Mouse (Mus musculus) cerebellum, adult 18-20 months (tissue): ENCODE measurements around the gene Sh3bp1.
A peak's percentile ranks its signal among the peaks of the same experiment; 100 is the strongest.

Source experiments
- DNase-seq, 2 experiments: peaks; one replicate each; pipeline ENCODE4 v3.0.0; 2021

The Sh3bp1 gene

DNA sequence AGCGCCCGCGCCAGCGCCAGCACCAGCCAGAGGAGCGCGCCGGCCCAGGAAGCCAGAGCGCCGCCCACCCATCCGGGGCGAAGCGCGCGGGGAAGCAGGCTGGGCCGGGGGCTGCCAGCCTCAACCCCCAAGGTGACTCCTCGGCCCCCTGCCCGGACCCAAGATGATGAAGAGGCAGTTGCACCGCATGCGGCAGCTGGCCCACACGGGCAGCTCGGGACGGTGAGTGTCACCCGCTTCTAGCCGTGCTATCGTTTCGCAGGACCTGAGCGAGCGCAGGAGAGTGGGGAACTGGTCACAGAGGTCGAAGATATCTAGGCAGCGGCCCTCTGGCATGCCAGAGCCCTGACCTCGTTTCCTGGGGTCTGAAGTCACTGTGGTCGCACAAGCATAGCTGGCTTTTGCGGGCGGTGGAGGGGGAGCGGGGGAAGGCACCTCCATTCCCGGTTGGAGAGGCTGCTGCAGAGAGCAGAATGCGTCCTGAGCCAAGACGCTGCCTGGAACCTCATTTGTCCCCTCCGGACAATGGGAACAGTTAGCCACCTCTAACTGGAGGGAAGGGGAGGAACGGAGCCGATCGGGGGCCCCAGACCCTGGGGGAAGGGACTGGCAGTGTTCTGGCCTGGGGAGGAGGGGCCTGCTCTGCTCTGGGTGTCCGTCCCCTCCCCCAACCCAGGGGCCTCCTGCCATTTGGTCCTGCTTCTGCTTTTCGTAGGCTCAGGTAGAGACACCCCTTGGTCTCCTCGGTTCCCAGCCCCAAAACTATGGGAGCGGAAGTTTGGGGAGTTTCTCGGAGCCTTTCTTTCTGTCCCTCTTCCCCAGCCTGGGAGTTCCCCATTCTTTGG is at the start of gene Sh3bp1:
Gene Sh3bp1 (plus strand): TSS at position 29 of the 845 bp plus-strand sequence.
- peak; percentile 50 to 66 for DNase-seq

GRCm38 (mm10) chr15:78850059-78850824 is 49.3 kb upstream of the Sh3bp1 start:
- no peak for DNase-seq

- no peak for DNase-seq
These were observed 48.6 kb upstream of the Sh3bp1 start for GRCm38 (mm10) chr15:78850944-78851343.

DNA sequence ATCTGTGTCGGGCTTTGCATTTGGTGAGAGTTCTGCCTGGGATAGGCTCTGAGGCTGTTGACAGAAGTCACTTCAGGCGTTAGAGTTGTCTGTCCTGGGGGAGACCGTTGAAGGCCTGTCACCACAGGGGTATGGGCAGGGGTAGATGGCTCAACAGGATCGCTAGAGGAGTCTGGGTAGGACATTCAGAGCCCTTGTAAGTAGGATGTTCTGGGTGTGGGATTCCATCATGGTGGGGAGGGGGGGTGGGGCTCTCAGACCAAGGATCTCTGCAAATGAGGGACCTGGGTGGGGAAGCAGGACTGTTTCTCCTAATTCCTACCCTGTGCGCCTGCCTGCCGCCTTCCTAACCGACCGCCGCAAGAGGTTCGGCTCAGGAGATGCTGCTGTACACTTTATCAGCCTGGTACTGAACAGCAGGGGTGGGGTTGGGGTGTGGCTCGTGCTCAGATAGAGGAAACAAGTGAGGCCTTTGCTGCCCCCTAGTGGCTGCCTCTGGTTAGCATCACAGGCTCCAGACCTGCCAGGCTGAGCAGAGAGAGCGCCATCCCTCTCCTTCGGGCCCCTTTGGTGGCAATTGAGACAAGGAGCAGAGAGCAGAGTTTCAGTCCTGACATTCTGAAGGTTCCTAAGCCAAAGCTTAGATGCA is 47.9 kb upstream of the Sh3bp1 start:
- DNase-seq = peak; percentile 93

DNA sequence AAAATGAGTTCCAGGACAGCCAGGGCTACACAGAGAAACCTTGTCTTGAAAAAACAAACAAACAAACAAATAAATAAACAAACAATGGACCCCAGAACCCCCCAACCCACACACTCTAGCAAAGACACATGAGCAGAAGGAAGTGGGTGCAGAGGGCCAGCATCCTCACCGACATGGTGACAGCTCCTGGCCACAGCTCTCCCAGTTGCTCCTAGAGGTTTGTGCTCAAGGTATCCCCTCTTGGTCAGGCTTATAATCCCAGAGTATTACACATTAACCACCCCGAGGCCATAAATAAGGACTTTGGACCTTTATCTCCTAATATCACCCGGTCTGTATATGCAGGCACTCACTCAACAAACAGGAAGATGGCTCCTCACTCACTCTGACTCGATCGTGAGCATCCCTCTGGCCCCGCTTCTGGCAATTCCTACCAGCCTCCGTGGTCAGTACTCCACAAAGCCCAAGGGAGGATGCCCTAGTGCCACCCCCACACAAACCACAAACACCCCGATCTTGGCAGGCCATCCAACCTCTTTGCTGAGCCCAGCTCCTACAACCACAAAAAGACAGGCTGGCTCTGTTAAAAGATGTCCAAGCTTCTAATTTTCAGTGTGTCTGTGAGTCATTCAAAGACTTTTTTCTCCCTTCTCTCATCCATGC is 44.1 kb upstream of the Sh3bp1 start, which contains the start of gene Lgals2:
Gene Lgals2 (minus strand): TSS at position 227 of the 663 bp plus-strand sequence.
- no peak for DNase-seq

DNA sequence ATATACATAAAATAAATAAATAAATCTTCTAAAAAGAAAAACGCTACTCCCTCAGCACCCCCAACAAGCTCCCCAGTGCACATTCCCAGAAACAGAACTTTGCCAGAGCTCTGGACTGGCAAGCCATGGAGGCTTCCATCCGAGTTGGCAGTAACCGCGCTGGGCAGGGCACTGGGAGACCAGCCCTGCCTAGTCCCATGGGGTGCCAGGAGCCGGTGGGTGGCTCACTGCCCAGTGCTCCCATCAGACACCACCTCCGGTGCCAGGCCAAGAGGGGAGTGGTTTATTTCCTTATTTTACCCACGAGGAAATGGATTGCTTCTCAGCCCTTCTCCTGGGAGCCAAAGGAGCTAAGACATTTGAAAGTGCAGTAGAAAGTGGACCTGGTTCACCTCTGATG is 42.6 kb upstream of the Sh3bp1 start:
- peak; percentile 64 to 66 for DNase-seq

DNA sequence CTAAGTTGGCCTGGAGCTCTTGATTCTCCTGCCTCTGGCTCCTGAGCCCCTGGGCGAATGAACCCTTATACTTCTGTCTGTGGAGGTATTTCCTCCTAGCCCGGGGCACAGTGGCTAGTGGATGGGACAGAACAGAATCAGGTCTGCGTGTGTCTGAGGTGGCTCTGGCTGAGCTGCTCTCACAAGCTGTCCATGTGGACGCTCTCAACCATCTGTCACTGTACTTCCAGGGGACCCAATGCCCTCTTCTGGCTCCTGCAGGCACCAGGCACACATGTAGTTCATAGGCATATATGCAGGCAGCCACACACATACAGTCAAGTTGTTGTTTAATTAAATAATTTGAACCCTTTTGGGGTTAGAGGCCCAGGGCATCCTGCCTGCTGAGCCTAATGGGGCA is 40.3 kb upstream of the Sh3bp1 start:
- peak; percentile 74 to 85 for DNase-seq

DNA sequence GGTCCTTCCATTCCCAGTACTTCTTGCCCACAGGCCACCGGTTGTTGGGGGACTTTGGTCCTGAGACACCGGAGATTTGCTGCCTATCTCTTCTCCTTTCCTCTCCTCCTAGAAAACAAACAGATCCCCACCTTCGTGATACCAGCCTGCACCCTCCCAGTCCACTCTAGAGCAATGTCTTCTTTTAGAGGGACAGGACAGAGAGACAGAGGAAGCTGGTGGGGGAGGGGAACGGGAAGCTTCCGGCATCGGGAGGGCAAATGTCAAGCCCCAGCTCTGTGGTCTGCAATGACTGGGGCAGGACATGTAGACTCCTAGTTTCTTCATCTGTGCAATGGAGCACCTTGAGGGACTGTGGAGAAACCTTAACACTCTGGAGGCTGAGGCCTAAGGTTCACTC is 39.9 kb upstream of the Sh3bp1 start:
- no peak for DNase-seq

GRCm38 (mm10) chr15:78862280-78862679 is 37.3 kb upstream of the Sh3bp1 start:
- DNase-seq = no peak

GRCm38 (mm10) chr15:78863154-78863553 is 36.4 kb upstream of the Sh3bp1 start:
- DNase-seq = no peak

- DNase-seq = no peak
These were observed 35.7 kb upstream of the Sh3bp1 start for GRCm38 (mm10) chr15:78863852-78864253.

DNA sequence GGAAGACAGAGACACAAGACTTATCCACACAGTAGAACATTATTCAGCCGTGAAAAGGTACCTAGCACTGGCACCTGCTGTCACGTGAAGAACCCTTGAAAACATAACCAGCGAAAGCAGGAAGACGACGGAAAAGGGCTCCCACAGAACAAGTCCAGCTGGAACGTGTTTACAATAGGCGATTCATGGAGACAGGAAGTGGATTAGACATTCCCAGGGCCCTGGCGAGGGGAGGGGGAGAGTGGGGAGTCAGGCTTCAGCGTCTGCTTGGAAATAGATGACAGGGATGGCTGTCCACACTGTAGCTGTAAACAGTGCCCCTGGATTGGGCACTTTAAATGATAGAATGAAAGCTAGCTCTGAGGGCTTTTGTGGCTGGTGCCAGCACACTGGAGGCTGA is 31.2 kb upstream of the Sh3bp1 start:
- no peak for DNase-seq

DNA sequence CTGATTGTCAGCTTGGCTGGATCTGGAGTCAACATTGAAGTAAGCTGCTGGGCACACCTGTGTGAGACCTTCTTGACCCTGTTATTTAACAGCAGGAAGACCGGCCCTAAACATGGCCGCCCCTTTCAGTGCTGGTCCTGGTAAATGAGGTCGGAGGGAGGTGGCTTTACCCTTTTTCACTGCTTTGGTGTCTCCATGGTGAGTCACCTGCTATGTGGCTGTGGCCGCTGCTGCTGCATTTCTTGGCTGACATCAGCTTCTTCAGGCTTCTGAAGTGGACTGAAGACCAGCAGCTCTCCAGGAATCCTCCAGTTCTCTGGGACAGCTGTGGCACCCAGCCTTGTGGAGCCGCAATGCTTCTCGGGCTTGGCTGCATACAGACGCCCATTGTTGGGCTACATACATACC is 30.7 kb upstream of the Sh3bp1 start:
- no peak for DNase-seq

DNA sequence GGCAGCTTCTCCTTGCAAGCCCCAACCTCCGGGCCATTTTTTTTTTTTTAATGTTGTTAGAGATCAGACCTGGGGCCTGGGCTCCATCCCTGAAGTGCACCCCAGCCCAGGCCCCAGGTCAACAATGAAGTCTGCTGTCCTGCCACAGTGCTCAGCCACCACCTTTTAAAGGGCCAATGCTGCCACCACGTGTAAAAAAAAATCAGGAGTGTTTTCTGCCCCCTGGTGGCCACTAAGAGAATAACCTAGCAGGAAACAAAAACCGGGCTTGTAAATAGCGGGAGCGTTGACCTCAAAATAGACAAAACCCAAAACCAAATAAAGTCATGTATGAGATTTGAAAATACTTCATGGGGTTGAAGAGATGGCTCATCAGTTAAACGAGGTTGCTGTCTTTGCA is 29.8 kb upstream of the Sh3bp1 start:
- DNase-seq = peak; percentile 59 to 77

GRCm38 (mm10) chr15:78872021-78872608 is 27.5 kb upstream of the Sh3bp1 start:
- no peak for DNase-seq

GRCm38 (mm10) chr15:78873803-78874435 is 25.6 kb upstream of the Sh3bp1 start:
- DNase-seq = no peak

DNA sequence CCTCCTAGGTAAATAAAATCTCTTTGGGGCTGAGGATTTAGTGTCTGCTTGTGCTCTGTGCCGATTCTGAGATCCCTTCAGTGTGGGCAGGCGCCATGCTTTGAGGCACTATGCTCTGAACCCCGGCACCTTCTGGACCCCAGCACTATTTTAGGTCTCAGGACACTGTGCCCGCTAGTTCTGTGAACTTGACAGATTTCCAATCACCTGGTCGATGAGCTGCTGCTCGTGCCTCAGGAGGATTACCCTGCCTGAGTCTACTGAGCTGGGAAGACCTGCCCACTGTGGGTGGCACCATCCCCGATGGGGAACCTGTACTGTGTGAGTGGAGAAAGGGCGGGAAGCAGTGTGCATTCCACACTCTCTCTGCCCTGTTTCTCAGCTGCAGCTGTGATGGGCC is 24.6 kb upstream of the Sh3bp1 start:
- no peak for DNase-seq

GRCm38 (mm10) chr15:78875537-78875936 is 24.0 kb upstream of the Sh3bp1 start:
- DNase-seq = no peak

- peak; percentile 85 to 86 for DNase-seq
These were observed 23.3 kb upstream of the Sh3bp1 start for GRCm38 (mm10) chr15:78876258-78876696.

- peak; percentile 93 to 95 for DNase-seq
These were observed 22.4 kb upstream of the Sh3bp1 start, which contains the start of gene Gga1 for GRCm38 (mm10) chr15:78876991-78877809. Gene Gga1, plus strand, starts transcription at chr15:78877190.
